In the genomic region with DNA sequence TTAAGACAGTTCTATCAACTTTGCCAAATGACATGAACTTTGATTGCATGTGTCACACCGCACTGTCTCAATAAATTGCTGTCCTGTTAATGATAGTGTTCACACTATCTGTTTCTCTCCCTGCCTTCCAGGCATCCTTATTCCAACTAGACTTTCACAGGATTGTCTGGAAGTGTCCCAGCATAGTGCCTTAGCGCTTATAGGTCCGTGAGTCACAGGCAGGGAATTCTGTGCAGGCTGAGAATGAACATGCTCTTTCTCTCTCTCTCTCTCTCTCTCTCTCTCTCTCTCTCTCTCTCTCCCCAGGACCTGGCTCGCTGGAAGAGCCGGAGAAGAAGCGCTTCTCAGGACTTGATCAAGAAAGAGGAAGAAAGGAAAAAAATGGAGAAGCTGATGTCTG, we compare ENCODE assay signal across 25 mouse cellular contexts.
DNase-seq lines count a peak whose midpoint lies in the region; ATAC-seq and TF ChIP-seq lines count a peak whose summit lies in the region.
"Had no signal": no experiment of that assay in that cellular context is flagged by ENCODE, and none has a peak within 500 bp of the region (broad histone marks: within the 10 kb centered on the region; RNA-seq: fewer than 3 reads in every experiment).

No protein-coding gene starts in this region.

- 73% methylated on average over 6 of the region's 6 CpGs for WGBS in lung, embryonic 14.5 days
- 75% methylated on average over 6 of the region's 6 CpGs for WGBS in limb, embryonic 13.5 days

- no peak overlapping the region for H3K9ac ChIP-seq in lung, embryonic 14.5 days
- no peak overlapping the region for H3K9ac ChIP-seq in limb, embryonic 13.5 days
- H3K9ac ChIP-seq: midbrain, embryonic 15.5 days had no signal

- H3K4me2 ChIP-seq in lung, embryonic 14.5 days: 0 out of 2 replicates have a peak overlapping the region, but pooled peaks have one; percentile 64
- peak overlapping the region; percentile 77 for H3K4me2 ChIP-seq in limb, embryonic 13.5 days (replicated peaks)
- H3K4me2 ChIP-seq: liver, embryonic 11.5 days had no signal

- H3K27ac ChIP-seq in lung, embryonic 14.5 days (ENCODE audit: low read depth): no peak overlapping the region
- no peak overlapping the region for H3K27ac ChIP-seq in limb, embryonic 13.5 days
- H3K27ac ChIP-seq: gastrocnemius, adult 2 months; kidney, postnatal 0 days; midbrain, embryonic 15.5 days had no signal

- peak; percentile 43; the same call in 1 of the 2 replicates for ATAC-seq in frontal cortex, adult (ENCODE audit: low TSS enrichment)
- ATAC-seq in lung, embryonic 14.5 days (ENCODE audit: insufficient read depth): no peak
- no peak for ATAC-seq in limb, embryonic 13.5 days (ENCODE audit: low FRiP score, low read depth)
- ATAC-seq: intestine, embryonic 16.5 days; Patski had no signal

- no peak overlapping the region for H3K4me3 ChIP-seq in lung, embryonic 14.5 days (ENCODE audit: low read depth, low read length)
- no peak overlapping the region for H3K4me3 ChIP-seq in limb, embryonic 13.5 days
- H3K4me3 ChIP-seq: erythroblast, embryonic 14.5 days; gastrocnemius, adult 2 months had no signal

- no peak for TF ChIP-seq CTCF in lung, embryonic 14.5 days (IDR thresholded peaks at IDR 0.05; ENCODE audit: low read depth)

- H3K27me3 ChIP-seq in lung, embryonic 14.5 days (ENCODE audit: insufficient read depth, low read length): no peaks in the 10 kb centered on the region
- H3K27me3 ChIP-seq in limb, embryonic 13.5 days: no peaks in the 10 kb centered on the region
- H3K27me3 ChIP-seq: CH12.LX; midbrain, embryonic 15.5 days; Patski had no signal

- no peaks in the 10 kb centered on the region for H3K9me3 ChIP-seq in lung, embryonic 14.5 days (ENCODE audit: low read depth, low read length)
- H3K9me3 ChIP-seq in limb, embryonic 13.5 days: no peaks in the 10 kb centered on the region
- H3K9me3 ChIP-seq: midbrain, embryonic 15.5 days had no signal

- peaks cover 8% of the 10 kb centered on the region for H3K4me1 ChIP-seq in lung, embryonic 14.5 days (ENCODE audit: insufficient read depth)
- peaks cover 45% of the 10 kb centered on the region for H3K4me1 ChIP-seq in limb, embryonic 13.5 days

- H3K36me3 ChIP-seq in lung, embryonic 14.5 days (ENCODE audit: insufficient read depth): no peaks in the 10 kb centered on the region
- peaks cover 22% of the 10 kb centered on the region for H3K36me3 ChIP-seq in limb, embryonic 13.5 days
- H3K36me3 ChIP-seq: midbrain, embryonic 15.5 days had no signal

- no peak for DNase-seq in frontal cortex, postnatal 10 days (ENCODE audit: low spot score in 2 of 2)
- DNase-seq in lung, embryonic 14.5 days: no peak
- DNase-seq in lung, postnatal 25 days (ENCODE audit: low spot score): no peak
- DNase-seq in NIH3T3 (ENCODE audit: low read depth): peak; percentile 41
- no peak for DNase-seq in right cerebral cortex, adult 2 months (ENCODE audit: low spot score in 2 of 2)
- DNase-seq: adrenal gland, postnatal 10 days; B cell, adult 2 months; cerebellum, adult 11 months; cerebellum, adult 9-11 months; gastrocnemius, adult 2 months; gastrocnemius, postnatal 36 days; kidney, adult 8-10 months; kidney, postnatal 4 days; lung, postnatal 10 days; thymus, adult 2 months; thymus, postnatal 36 days had no signal
